ENCODE assay signal across 9 mouse cellular contexts in genomic region chr4:120420685-120421084, GRCm38 (mm10). TPM values are rescaled to one million over a fixed set of nuclear protein-coding genes. Genes with fewer than 3 reads are reported as not detected.
DNase-seq lines count a peak whose midpoint lies in the region; ATAC-seq lines count a peak whose summit lies in the region.
"Had no signal": no experiment of that assay in that cellular context is flagged by ENCODE, and none has a peak within 500 bp of the region (broad histone marks: within the 10 kb centered on the region; RNA-seq: fewer than 3 reads in every experiment).

No protein-coding gene starts in this region.

- no peak overlapping the region for H3K9ac ChIP-seq in kidney, embryonic 15.5 days
- H3K9ac ChIP-seq in midbrain, embryonic 15.5 days = no peak overlapping the region
- H3K9ac ChIP-seq: limb, embryonic 15.5 days had no signal

- H3K9me3 ChIP-seq in kidney, embryonic 15.5 days (replicated peaks) = no peaks in the 10 kb centered on the region
- no peaks in the 10 kb centered on the region for H3K9me3 ChIP-seq in midbrain, embryonic 15.5 days
- no peaks in the 10 kb centered on the region for H3K9me3 ChIP-seq in forebrain, embryonic 10.5 days
- H3K9me3 ChIP-seq: limb, embryonic 15.5 days had no signal

- peak overlapping the region; percentile 32 for H3K27ac ChIP-seq in kidney, embryonic 15.5 days
- no peak overlapping the region for H3K27ac ChIP-seq in midbrain, embryonic 15.5 days
- H3K27ac ChIP-seq in forebrain, embryonic 10.5 days = no peak overlapping the region
- H3K27ac ChIP-seq: heart, adult 2 months; limb, embryonic 15.5 days had no signal

- no peak overlapping the region for H3K4me3 ChIP-seq in kidney, embryonic 15.5 days (replicated peaks)
- H3K4me3 ChIP-seq in midbrain, embryonic 15.5 days = no peak overlapping the region
- H3K4me3 ChIP-seq in forebrain, embryonic 10.5 days = no peak overlapping the region
- H3K4me3 ChIP-seq: heart, adult 2 months; limb, embryonic 15.5 days had no signal

- no peaks in the 10 kb centered on the region for H3K36me3 ChIP-seq in kidney, embryonic 15.5 days
- no peaks in the 10 kb centered on the region for H3K36me3 ChIP-seq in midbrain, embryonic 15.5 days (replicated peaks)
- no peaks in the 10 kb centered on the region for H3K36me3 ChIP-seq in forebrain, embryonic 10.5 days (replicated peaks)
- H3K36me3 ChIP-seq: limb, embryonic 15.5 days had no signal

- ATAC-seq in kidney, embryonic 15.5 days (replicated peaks; ENCODE audit: low FRiP score) = peak; percentile 80
- ATAC-seq in midbrain, embryonic 15.5 days (replicated peaks) = no peak

- no peaks in the 10 kb centered on the region for H3K27me3 ChIP-seq in kidney, embryonic 15.5 days
- H3K27me3 ChIP-seq in midbrain, embryonic 15.5 days (replicated peaks) = no peaks in the 10 kb centered on the region
- H3K27me3 ChIP-seq in forebrain, embryonic 10.5 days (ENCODE audit: poor library complexity, severe bottlenecking) = no peaks in the 10 kb centered on the region
- H3K27me3 ChIP-seq: limb, embryonic 15.5 days had no signal

- H3K4me1 ChIP-seq in kidney, embryonic 15.5 days = peaks cover 30% of the 10 kb centered on the region
- H3K4me1 ChIP-seq in midbrain, embryonic 15.5 days = peaks cover 5% of the 10 kb centered on the region; the same call in 1 of the 2 replicates
- peaks cover 8% of the 10 kb centered on the region; the same call in 1 of the 2 replicates for H3K4me1 ChIP-seq in forebrain, embryonic 10.5 days

- DNase-seq in retina, postnatal 1 day = peak; percentile 42
- no peak for DNase-seq in retina, embryonic 14.5 days (ENCODE audit: low spot score)
- peak; percentile 65 for DNase-seq in gastrocnemius, postnatal 10 days
- peak; percentile 85 for DNase-seq in skeletal muscle tissue, adult 2 months (ENCODE audit: low read depth, low spot score)
- no peak for DNase-seq in forebrain, embryonic 10.5 days (ENCODE audit: extremely low spot score, low spot score)

- no peak overlapping the region for H3K4me2 ChIP-seq in kidney, embryonic 15.5 days
- H3K4me2 ChIP-seq in midbrain, embryonic 15.5 days = no peak overlapping the region
- H3K4me2 ChIP-seq: limb, embryonic 15.5 days had no signal

RNA-seq across cellular contexts. Expression of gene Scmh1, which starts 15.6 kb away (rescaled TPM):
- 10 to 100 TPM; 39.0 to 39.8 TPM for total RNA-seq in gastrocnemius, postnatal 10 days (2021)
- polyA plus RNA-seq in kidney, embryonic 15.5 days (2015; fragmentation: Nextera tagmentation; extraction: Ambion mirVana) = 41.8 and 43.5 TPM in 2 replicates
- polyA plus RNA-seq in midbrain, embryonic 15.5 days (2015; fragmentation: Nextera tagmentation; extraction: Ambion mirVana) = 98.0 and 106 TPM in 2 replicates
- 31.0 and 31.4 TPM in 2 replicates for polyA plus RNA-seq in forebrain, embryonic 10.5 days (2016; fragmentation: Nextera tagmentation; extraction: Ambion mirVana)

Comparison
In these comparisons a context has a peak if more than half of its experiments do, and no peak if none do; other contexts are left out.
1. DNase-seq: peak in retina, postnatal 1 day (single experiment), gastrocnemius, postnatal 10 days (single experiment) and skeletal muscle tissue, adult 2 months (single experiment); none in retina, embryonic 14.5 days (single experiment) and forebrain, embryonic 10.5 days (single experiment).